Mouse (Mus musculus) mouse trophoblast stem cell (cell line): ENCODE measurements around the gene Ttc9c.
"Not testable (repeated sequence)": the region's sequence is repeated elsewhere in the genome, so short reads cannot be mapped to it uniquely, and the experiment has no call there.

ENCODE experiments used
- in situ Hi-C, 2 experiments: fragments of 300-500 bp; cut with MseI, MboI; formaldehyde crosslinking; loops; 2 replicates in 1 of 2; 3 replicates in 1 of 2; pipeline ENCODE4 v1.15.1; 2025

Ttc9c gene

GRCm38 (mm10) chr19:8818801-8819595 lies at the start of gene Ttc9c:
TSS of gene Ttc9c (minus strand) at chr19:8819333.
- in situ Hi-C loops: no loop called here

DNA sequence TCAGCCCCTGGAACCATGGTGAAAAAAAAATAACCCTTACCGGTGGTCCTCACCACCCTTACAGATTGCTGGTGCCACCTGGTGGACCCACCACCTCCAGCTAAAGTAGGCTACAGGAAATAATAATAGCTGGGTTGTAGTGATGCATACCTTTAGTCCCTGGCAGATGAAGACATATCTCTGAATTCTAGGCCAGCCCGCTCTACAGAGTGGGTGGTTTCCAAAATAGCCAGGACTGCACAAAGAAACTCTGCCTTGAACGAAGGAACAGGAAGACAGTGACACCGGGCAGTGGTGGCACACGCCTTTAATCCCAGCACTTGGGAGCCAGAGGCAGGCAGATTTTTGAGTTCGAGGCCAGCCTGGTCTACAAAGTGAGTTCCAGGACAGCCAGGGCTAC lies 45.1 kb upstream of the Ttc9c start:
- in situ Hi-C loops: no loop called here

GRCm38 (mm10) chr19:8859018-8859417 lies 39.9 kb upstream of the Ttc9c start:
- in situ Hi-C loops: loop anchor here (5.0 to 10.0 kb wide), 2 partner anchors 246 to 253 kb away; no protein-coding TSS in a partner anchor

GRCm38 (mm10) chr19:8857689-8858088 lies 38.6 kb upstream of the Ttc9c start:
- in situ Hi-C loops: loop anchor here (5.0 to 10.0 kb wide), 2 partner anchors 247 to 255 kb away; no protein-coding TSS in a partner anchor

DNA sequence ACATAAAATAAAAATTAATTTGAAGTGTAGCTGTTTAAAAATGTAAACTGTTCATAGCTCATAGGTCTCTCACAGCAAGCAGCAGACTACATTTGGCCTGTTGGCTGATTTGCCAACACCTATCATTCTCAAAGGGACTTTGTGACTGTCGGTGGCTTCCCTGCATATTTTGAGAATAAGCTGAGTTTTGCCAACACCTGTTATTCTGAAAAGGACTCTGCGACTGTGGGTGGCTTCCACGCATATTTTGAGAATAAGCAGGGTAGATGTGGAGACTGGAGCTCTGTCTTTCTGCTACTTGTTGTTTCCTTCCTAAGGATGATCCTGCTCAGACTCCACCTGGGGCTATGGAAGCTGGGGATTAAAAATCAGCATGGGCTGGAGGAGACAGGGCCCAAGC lies 34.0 kb upstream of the Ttc9c start:
- in situ Hi-C loops: loop anchor here in 1 of 2 experiments (10.0 kb wide), 1 partner anchor 252 kb away; no protein-coding TSS in a partner anchor

DNA sequence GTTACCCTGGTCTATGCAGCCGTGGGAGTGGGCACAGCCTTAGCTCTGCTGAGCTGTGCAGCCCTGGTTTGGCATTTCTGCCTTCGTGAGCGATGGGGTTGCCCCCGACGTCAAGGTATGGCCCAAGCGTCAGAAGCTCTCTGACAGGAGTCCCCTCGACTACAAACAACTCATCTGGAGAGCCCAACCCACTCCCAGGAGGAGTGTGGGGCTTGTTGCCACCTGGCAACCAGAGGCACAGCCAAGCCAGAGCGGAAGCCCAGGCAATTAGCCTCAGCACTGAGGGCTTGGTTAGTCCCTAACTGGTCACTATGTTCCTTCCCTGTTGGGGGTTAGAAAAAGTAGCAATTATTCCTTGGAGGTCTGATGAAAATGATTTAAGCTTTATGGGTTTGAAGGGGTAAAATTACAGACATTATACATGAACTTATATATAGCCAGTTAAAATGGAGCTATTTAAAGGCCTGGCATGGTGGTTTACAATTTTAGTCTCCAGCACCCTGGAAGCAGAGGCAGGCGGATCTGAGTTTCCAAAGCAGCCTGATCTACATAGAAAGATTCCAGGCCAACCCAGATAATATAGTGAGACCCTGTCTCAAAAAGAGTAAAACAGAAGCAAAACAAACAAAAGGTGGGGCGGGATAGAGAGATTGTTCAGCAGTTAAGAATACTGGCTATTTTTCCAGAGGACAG lies 33.2 kb upstream of the Ttc9c start:
- in situ Hi-C loops: loop anchor here in 1 of 2 experiments (10.0 kb wide), 1 partner anchor 252 kb away; no protein-coding TSS in a partner anchor

- in situ Hi-C loops: loop anchor here in 1 of 2 experiments (10.0 kb wide), 1 partner anchor 253 kb away; no protein-coding TSS in a partner anchor
Observed at GRCm38 (mm10) chr19:8851639-8852038, 32.5 kb upstream of the Ttc9c start.

GRCm38 (mm10) chr19:8850402-8850901 lies 31.3 kb upstream of the Ttc9c start, which contains the start of gene Lrrn4cl:
TSS of gene Lrrn4cl (plus strand) at chr19:8850768.
- in situ Hi-C loops: loop anchor here in 1 of 2 experiments (10.0 kb wide), 1 partner anchor 254 kb away; no protein-coding TSS in a partner anchor

- in situ Hi-C loops: no loop called here
Observed at GRCm38 (mm10) chr19:8848356-8848755, 29.2 kb upstream of the Ttc9c start.

GRCm38 (mm10) chr19:8844371-8845129 lies 25.4 kb upstream of the Ttc9c start:
- in situ Hi-C loops: no loop called here

GRCm38 (mm10) chr19:8842961-8843360 lies 23.8 kb upstream of the Ttc9c start:
- in situ Hi-C loops: no loop called here

GRCm38 (mm10) chr19:8841012-8841411 lies 21.9 kb upstream of the Ttc9c start:
- in situ Hi-C loops: no loop called here

- in situ Hi-C loops: no loop called here
Observed at GRCm38 (mm10) chr19:8839908-8840791, 21.0 kb upstream of the Ttc9c start.

- in situ Hi-C loops: no loop called here
Observed at GRCm38 (mm10) chr19:8839103-8839907, 20.2 kb upstream of the Ttc9c start, which contains the start of gene Gng3. TSS of gene Gng3 (minus strand) at chr19:8839194.

DNA sequence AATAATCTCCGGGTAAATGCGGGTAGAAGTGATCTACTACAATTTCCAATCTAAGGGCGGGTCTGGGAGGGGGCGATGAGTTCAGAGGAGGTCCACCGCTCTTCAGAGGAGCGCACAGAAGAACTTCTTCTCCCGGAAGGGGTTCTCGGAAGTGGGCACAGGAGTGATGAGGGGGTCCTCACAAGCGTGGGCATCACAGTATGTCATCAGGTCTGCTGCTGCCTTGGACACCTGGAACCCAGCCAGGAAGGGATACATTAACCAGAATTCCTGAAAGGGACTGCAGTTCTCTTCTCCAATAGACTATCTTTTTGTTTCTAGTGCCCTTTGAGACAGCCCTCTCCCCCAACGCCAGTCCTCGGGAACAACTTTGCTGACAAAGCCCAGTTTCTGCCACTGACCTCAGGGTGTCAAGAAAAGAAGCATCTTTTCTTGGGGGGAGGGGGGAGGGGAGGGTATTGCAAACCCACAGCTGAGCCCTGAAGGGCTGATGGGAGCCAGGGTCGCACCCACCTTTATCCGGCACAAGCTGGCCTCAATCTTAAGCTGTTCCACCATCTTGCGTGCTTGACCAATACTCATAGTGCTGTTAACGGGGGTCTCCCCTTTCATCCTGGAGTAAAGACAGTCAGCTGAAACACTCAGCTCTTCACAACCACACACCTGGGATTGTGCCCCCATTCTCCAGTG lies 19.1 kb upstream of the Ttc9c start:
- in situ Hi-C loops: no loop called here

DNA sequence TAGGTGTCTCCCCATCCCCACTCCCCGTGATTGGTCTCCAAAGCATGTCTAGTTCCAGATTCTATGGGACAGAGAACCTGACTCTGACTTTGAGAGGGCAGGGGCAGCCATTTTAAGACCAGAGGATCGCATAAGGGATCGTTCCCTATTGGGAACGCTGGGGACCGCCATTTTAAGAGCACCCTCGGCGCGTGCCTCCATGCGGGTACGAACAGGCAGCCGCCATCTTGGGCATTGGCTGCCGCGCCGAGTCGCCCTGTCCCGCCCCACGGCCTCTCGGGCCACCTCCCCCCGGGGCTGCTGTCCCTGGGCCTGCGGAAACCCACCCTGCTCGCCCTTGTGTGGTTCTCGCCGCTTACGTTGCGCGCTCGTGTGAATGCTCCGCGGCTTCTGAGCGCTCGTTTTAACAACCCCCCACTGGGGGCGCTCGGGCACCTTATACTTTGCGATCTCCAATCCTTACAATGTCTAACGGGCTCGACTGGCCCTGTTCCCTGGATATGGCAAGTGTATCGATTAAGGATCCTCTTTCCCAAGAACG lies 18.2 kb upstream of the Ttc9c start, which contains the start of gene Bscl2:
TSS of gene Bscl2 (plus strand) at position 217 of the 541 bp plus-strand sequence.
- in situ Hi-C loops: no loop called here

DNA sequence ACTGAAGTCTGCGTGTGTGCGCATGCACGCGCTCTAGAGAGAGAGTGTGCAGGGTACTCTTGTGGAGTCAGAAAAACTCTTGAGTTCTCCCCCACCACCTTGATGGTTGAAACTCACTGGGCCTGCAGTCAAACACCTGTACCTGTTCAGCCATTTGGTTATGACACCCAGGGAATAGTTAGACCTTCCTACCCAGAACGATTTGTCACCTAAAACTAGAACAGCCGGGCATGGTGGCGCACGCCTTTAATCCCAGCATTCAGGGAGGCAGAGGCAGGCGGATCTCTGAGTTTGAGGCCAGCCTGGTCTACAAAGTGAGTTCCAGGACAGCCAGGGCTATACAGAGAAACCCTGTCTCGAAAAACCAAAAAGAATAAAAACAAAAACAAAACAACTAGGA lies 17.2 kb upstream of the Ttc9c start:
- in situ Hi-C loops: not testable (repeated sequence)

- in situ Hi-C loops: no loop called here
Observed at GRCm38 (mm10) chr19:8832971-8833370, 13.8 kb upstream of the Ttc9c start.
